Mouse (Mus musculus): ENCODE measurements at regions not wholly inside any gene's neighbourhood (a gene's known extent, or its start where the extent isn't known, plus 50 kb on each side); places are given as distances from the start of the nearest gene placed in this dataset.

DNA sequence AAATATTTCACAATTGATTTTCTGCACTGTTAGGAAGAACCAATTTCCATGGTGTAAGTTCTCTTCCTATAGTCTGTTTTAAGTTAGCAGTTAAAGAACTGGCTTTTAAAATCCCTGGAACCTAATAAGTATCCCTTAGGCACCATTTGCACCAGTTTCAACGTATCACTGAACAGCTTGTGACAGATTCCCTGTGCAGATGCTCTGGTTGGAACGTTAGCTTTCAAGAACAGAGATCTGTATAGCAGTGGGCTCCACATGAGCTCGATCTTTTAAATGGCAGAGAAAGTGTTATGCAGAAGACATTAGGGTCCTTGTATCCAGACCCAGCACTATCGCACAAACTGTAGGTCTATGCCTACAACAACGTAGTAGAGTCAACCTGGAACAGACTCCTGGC lies 52.6 kb upstream of the Aco1 start:
- Histone ChIP-seq H3K4me3 (ENCODE audit: insufficient read depth, low read depth, low read length) (no peak overlapping the region), H3K27me3 (replicated peaks; ENCODE audit: control insufficient read depth, insufficient read depth, low read length) (no peaks in the 10 kb centered on the region), H3K4me1 (ENCODE audit: control insufficient read depth, insufficient read depth, low read length) (no peaks in the 10 kb centered on the region), H3K27ac (ENCODE audit: insufficient read depth, low read depth, low read length) (no peak overlapping the region), H3K36me3 (ENCODE audit: control insufficient read depth, insufficient read depth, low read length) (no peaks in the 10 kb centered on the region)
- whole genome bisulfite sequencing, result 78% methylated on average over 5 of the region's 5 CpGs
- DNase-seq, result no peak
- no peak for TF ChIP-seq POLR2A (IDR thresholded peaks at IDR 0.05; ENCODE audit: low read depth, low read length)
- TF ChIP-seq CTCF (conservative IDR thresholded peaks at IDR 0.05; ENCODE audit: insufficient read depth, insufficient read length, low read depth, low read length), result no peak
